Mouse (Mus musculus) heart, adult 18-20 months (tissue): ENCODE measurements around the gene 3100002H09Rik. TPM values are rescaled to one million over a fixed set of nuclear protein-coding genes. Genes with fewer than 3 reads are reported as not detected.

ENCODE experiments used
- DNase-seq, 2 experiments: peaks; one replicate each; pipeline ENCODE4 v3.0.0; 2021 to 2022; ENCODE audit warnings: mixed read lengths in 1 of 2
- total RNA-seq, 2 experiments: library from RNA; stranded (reverse); gene quantifications; 2 replicates each; pipeline ENCODE4 v1.2.3; 2021

3100002H09Rik gene
- total RNA-seq, 2 experiments from 2014 or later = not detected

DNA sequence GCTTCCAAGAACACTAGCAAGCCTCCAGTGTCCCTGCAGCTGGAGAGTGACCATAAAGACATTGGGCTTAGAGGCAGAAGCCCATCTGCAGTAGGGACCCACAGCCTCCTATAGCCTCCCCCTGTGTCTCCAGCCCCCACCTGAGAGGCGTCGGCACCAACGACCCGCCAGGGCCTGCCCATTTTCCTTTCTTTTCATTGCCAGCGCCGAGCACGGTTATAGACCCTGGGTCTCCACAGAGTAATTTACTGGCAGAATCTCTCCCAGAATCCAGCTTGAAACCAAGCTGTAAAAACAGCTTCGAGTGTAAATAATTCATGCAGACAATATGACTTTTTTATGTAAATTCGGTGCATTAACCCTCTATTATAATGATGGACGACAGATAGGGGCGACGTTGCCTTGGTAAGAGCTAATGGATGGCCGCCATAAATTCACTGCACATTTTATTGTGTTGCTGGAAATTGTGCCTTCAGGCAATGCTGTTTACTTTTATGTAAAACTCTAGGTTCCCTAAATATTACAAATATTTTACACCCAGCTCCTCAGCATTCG, 4.9 kb upstream of the 3100002H09Rik start:
- DNase-seq = no peak

DNA sequence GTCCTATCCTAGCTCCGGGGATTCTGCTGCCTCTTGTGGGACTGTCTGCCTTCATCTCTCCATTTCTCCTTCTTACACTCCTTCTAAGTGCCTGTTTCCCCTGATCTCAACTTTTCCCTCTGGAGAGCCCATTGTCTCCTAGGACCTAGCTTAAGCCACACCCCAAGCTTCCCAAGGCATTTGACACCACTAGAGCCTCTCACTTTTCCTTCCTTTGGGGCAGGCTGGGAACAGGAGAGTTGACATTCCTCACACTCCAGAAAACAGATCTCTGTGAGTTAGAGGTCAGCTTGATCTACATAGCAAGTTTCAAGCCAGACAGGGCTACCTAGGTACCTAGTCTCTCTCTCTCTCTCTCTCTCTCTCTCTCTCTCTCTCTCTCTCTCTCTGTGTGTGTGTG, 3.6 kb upstream of the 3100002H09Rik start:
- no peak for DNase-seq

DNA sequence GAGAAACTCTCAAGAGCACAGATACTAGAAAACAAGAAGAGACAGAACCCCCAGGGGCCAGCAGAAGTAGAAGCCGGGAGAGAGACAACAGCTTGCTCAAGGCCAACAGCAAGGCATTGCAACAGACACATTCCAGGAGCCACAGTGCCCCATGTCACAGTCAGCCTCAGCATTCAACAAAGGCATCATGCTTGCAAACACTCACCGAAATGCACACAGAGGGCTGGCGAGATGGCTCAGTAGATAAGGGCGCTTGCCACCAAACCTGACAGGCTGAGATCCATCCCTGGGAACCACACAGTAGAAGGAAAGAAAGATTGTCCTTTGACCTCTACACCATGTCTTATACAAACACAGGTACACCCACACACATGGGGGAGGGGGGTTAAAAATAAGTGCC, 1.2 kb upstream of the 3100002H09Rik start:
- DNase-seq = no peak

DNA sequence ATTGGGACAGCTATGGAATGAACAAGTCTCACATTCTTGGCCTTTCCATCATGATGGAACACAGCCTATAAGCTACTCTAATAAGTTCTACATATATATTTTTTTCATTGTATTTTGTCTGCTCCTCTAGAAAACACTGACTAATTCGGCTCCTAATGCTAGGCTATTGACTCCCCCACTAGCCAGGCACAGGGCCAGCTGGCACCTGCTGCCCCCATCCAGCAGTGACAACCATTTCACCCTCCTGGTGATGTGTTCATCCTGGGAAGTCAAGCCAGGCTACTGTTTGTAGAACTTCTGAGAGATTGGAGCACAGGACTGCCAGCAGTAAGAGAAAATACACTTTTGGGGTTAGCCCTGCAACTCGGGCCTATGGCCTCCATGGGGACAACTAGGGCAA, 537 bp downstream of the 3100002H09Rik start:
- DNase-seq = no peak

GRCm38 (mm10) chr4:124607166-124607565, 3.4 kb downstream of the 3100002H09Rik start:
- no peak for DNase-seq

GRCm38 (mm10) chr4:124606180-124606579, 4.4 kb downstream of the 3100002H09Rik start:
- DNase-seq = no peak

- DNase-seq = no peak
Observed at GRCm38 (mm10) chr4:124605255-124605654, 5.3 kb downstream of the 3100002H09Rik start.

DNA sequence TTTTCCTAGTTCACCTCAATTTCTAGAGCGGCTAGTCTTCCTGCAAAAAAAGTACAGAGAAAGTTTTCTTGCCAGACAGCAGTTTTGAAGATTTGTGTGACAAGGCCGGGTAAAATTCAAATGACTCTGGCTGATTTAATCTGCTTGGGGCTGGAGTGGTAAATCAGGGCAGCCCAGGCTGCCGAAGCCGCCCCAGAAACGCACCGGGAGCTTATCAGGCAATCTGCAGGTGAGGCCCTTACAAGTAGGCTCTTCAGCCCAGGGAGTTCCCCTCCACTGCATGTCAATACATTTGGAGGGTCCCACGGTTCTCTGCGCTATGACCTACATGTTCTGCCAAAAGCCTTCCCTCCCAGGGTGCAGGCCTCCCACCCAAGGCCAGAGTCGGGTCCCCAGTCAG, 6.9 kb downstream of the 3100002H09Rik start:
- DNase-seq = no peak

GRCm38 (mm10) chr4:124595929-124596328, 14.7 kb downstream of the 3100002H09Rik start:
- DNase-seq = no peak

DNA sequence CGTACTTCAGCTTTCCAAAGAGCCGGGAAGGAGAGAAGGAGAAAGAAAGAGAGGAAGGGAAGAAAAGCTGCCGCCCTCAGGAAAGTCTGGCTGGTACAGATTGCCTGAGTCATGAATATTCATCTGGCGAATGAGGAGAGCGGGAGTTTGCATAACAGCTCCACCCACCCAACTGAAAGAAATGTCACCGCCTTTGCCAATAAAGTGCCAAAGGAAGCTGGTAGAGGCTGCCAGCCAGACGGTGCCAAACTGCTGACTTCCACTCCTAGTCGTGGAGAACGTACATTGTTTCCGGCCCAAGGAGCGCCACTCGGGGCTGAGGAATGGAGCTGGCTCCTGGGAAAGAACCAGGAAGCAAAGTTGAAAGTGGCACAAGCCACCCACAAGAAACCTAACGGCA, 15.7 kb downstream of the 3100002H09Rik start:
- peak; percentile 25 to 48 for DNase-seq

DNA sequence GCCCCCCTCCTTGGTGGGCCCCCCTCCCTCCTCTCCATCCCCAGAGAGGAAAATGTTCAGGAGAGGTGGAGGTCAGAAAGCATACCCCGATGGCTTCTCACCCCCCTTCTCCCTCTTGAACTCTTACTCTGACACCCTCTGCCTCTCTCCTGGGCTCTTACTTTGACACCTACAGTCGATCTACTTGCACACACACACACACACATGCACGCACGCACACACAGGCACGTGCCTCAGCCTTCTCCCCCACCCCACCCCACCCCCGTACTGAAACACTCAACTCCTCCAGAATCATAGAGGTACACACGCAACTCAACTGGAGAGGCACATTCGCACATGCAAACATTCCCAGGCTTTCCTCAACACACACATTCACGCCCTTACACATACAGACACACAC, 16.9 kb downstream of the 3100002H09Rik start:
- DNase-seq = no peak

DNA sequence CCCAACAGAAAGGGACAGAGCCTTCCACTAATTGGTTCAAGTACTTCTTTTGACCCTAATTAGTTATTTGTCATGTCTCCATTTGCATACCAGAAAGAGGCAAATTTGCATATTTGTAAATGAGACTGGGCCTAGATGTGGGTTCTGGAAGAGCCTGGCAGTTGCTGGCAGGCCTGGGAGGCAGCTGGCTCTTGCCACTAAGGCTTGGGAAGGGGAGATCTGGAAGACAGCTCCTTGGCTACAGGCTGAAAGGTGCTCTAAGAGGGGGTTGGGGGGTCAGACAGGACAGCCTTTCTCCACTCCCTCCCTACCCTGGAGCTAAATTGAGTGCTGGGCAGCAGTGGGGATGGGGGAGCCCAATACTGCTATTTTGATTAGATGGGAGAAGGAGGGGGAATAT, 17.4 kb downstream of the 3100002H09Rik start:
- DNase-seq = no peak

DNA sequence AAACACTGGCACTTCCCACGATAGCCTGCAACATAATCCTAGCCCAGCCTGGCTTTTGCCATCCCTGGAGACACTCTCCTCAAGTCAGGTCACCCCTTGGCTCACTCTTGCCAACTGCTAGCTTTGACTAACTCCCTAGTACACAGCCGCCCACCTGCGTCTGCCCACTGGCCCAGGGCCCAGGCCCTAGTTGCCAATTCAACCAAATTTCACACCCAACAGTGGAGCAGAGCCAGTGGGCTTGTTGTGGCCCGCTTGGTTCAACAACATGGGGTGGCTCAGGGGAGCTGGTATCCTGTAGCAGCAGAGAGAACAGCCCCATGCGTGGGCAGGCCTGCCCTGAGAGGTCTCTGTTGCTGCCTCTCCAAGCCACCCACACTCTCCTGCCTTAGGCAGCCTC, 18.4 kb downstream of the 3100002H09Rik start:
- no peak for DNase-seq

- DNase-seq = no peak
Observed at GRCm38 (mm10) chr4:124580695-124581094, 29.9 kb downstream of the 3100002H09Rik start.

GRCm38 (mm10) chr4:124575955-124576445, 34.6 kb downstream of the 3100002H09Rik start:
- DNase-seq = peak in 1 of 2 experiments; percentile 6

- peak; percentile 16 to 41 for DNase-seq
Observed at GRCm38 (mm10) chr4:124575269-124575954, 35.2 kb downstream of the 3100002H09Rik start.

DNA sequence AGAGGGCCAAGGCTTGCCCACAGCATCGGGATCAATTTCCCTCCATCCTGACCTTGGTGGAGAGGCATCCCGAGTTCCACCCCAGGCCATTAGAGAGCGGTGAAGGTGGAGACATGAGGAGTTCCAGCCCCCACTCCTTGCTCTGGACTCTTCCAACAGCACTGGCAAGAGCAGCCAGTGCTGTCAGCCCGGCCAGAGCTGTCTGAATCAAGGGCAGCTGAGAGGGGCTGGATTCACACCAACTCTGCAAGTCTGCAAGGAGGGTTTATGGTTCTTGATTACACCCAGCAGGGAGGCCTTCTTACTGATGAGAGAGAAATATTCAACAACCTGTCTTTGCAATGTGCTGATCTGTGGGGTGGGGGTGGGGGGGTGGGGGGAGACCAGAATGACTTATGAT, 37.0 kb downstream of the 3100002H09Rik start:
- peak; percentile 45 to 49 for DNase-seq

- peak; percentile 86 to 88 for DNase-seq
Observed at GRCm38 (mm10) chr4:124570977-124571376, 39.6 kb downstream of the 3100002H09Rik start.

DNA sequence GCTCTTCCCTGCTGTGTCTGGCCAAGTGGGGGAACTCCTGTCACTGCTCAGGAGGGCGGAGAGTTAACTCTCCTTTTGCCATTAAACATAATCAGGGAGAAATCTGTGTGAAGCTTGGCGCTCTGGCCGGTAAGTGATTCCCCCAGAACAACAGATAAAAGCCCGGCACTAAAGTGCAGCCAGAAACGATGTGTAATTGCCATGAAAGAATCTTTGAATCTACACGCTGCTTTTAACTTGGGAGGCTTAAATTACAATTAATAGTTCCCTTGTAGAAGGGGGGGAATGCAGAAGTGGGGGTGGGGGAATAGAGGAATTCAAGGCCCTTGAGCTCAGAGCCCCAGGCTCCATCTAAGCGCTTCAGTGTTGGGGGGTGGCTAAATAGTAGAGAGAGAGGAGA, 40.9 kb downstream of the 3100002H09Rik start:
- DNase-seq = no peak

DNA sequence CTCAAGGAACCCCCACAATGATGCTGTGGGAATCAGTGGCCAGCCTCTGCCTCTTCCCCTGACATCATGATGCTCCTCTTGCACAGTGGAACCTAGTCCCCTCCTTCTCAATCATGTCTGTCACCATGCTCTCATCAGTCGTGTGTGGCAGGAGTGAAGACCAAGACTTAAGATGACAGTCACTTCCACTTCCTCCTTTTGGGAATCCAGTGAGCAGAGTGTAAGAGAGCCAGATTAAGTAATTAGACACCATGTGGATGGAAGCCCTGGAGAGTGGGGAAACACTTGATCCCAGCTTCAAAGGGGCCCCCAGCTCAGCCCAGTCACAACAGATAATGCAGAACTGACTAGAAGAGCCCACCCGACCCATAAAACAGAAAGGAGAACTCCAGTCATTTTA, 47.2 kb downstream of the 3100002H09Rik start:
- DNase-seq = no peak

GRCm38 (mm10) chr4:124562721-124563120, 47.9 kb downstream of the 3100002H09Rik start:
- DNase-seq = no peak
